Mouse (Mus musculus) thymus, adult 2 months (tissue): Measurements from ENCODE around the gene Dmrtc1a. TPM values are rescaled to one million over a fixed set of nuclear protein-coding genes. Genes with fewer than 3 reads are reported as not detected.
"Not testable (repeated sequence)": the region's sequence is repeated elsewhere in the genome, so short reads cannot be mapped to it uniquely, and the experiment has no call there.

Experiments used
- DNase-seq: peaks from one replicate; pipeline ENCODE4 v3.0.0; 2021
- H3K27ac ChIP-seq: fragments of 200-500 bp; 2 replicates; pipeline ENCODE4 v1.5.1; 2012; ENCODE audit warnings: low read length, control low read depth; ENCODE audit not compliant: control insufficient read depth, insufficient read depth
- H3K27me3 ChIP-seq: fragments of 200-500 bp; 2 replicates; pipeline ENCODE4 v1.6.1; 2012; ENCODE audit warnings: mild to moderate bottlenecking, low read length, moderate library complexity, mixed read lengths; ENCODE audit not compliant: control insufficient read depth, insufficient read depth
- H3K36me3 ChIP-seq: fragments of 200-500 bp; 2 replicates; pipeline ENCODE4 v1.6.1; 2012; ENCODE audit warnings: mild to moderate bottlenecking, low read length, moderate library complexity; ENCODE audit not compliant: control insufficient read depth, insufficient read depth
- H3K4me1 ChIP-seq: fragments of 200-500 bp; replicated peaks from 2 replicates; pipeline ENCODE4 v1.6.1; 2012; ENCODE audit warnings: low read length; ENCODE audit not compliant: control insufficient read depth, insufficient read depth
- H3K4me3 ChIP-seq: fragments of 200-500 bp; 2 replicates; pipeline ENCODE4 v1.5.1; 2012; ENCODE audit warnings: mild to moderate bottlenecking, low read length, control low read depth, moderate library complexity; ENCODE audit not compliant: control insufficient read depth, insufficient read depth
- CTCF ChIP-seq: fragments of 200-500 bp; IDR thresholded peaks from 2 replicates; pipeline ENCODE4 v1.5.1; 2012; ENCODE audit warnings: mild to moderate bottlenecking, control low read depth, low read length, moderate library complexity, borderline replicate concordance; ENCODE audit not compliant: control insufficient read depth, poor library complexity, insufficient read depth; ENCODE audit errors: extremely low read depth
- POLR2A ChIP-seq: fragments of 200-500 bp; IDR thresholded peaks from 2 replicates; pipeline ENCODE4 v1.6.1; 2012; ENCODE audit warnings: mild to moderate bottlenecking, low read length, control low read depth, moderate library complexity; ENCODE audit not compliant: control insufficient read depth, poor library complexity, insufficient read depth; ENCODE audit errors: extremely low read depth
- WGBS: fragments of 180-500 bp; shearing (Covaris S2); methylation state at CpG from one replicate; pipeline ENCODE4 v1.1.7; 2018; 5-methylcytosine and 5-hydroxymethylcytosine counted together
- polyA plus RNA-seq: library from polyadenylated mRNA; depleted of rRNA; stranded (reverse); fragments of >200 nt; gene quantifications from 2 replicates; pipeline ENCODE4 v1.2.3, GENCODE M21; 2012; rRNA removed

Dmrtc1a gene
- 0.40 and 0.73 TPM in 2 replicates for polyA plus RNA-seq

DNA sequence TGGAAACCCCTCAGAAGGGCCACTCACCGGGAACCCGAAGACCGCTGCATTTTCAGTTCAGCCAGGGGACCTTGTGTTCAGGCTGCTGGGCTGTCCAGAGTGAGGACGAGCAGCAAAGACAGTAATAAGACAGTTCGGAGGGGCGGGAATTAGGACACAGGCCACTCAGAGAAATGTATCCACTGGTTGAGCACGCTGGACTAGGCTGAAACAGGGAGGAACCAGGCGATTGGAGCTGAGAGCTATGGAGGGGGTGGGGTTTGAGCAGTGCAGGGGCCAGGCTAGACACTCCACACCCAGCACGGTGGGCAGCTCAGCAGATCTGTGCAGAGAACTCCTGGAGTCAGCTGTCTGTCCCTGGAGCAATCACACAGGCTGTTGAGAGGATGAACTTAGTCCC, at the start of gene Dmrtc1a, which contains the start of gene 1700011M02Rik:
Dmrtc1a (minus strand) TSS at position 101 of the 400 bp plus-strand sequence.
1700011M02Rik (plus strand) TSS at position 319 of the 400 bp plus-strand sequence.
- WGBS, result 91% methylated on average over 8 of the region's 9 CpGs
- not testable (repeated sequence) for H3K4me1 ChIP-seq, H3K27ac ChIP-seq, DNase-seq, H3K27me3 ChIP-seq, H3K4me3 ChIP-seq, H3K36me3 ChIP-seq

DNA sequence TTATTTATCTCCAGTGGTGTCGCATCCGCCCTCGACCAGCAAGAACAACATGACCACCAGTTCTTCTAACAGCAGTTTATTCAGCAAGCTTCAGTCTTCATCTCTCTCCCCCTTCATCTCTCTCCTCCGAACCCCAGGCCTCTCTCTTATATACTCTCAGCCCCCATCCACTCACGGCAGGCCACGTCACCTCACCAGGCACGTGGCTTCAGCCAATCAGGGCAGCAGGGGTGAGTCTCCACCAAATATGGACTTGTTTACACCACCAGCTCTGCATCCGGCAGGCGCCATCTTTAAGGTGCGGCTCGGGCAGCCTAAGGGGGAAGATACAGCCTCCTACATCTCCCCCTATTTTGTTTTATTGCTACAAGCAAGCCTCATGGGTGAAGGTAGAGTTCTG, 41.6 kb upstream of the Dmrtc1a start:
- not testable (repeated sequence) for H3K4me3 ChIP-seq, H3K4me1 ChIP-seq, H3K27ac ChIP-seq, DNase-seq, H3K36me3 ChIP-seq, H3K27me3 ChIP-seq
- WGBS, result 91% methylated on average over 11 of the region's 11 CpGs

DNA sequence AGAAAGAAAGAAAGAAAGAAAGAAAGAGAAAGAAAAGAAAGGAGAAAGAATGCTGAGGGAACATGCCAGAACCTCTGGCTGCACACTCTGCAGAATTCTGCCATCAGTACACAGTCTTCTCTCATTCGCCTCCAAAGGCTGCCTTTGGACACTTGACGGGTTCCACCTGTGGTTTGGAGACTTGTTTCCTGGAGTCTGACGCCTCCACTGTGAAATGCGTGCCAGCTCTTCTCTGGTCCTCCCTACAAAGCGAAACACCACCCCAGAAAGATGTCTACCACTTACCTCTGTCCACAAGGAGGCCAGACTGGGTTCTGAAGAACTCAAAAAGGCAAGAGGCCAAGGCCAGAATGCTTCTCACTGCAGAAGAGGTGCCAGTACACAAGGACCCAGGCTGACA, 28.3 kb upstream of the Dmrtc1a start:
- Histone ChIP-seq H3K4me3 (no peak overlapping the region), H3K36me3 (no peaks in the 10 kb centered on the region), H3K4me1 (no peaks in the 10 kb centered on the region), H3K27me3 (no peaks in the 10 kb centered on the region), H3K27ac (no peak overlapping the region)
- WGBS, result 60% methylated on average over 5 of the region's 5 CpGs
- no peak for TF ChIP-seq CTCF
- TF ChIP-seq POLR2A, result no peak
- DNase-seq, result no peak

DNA sequence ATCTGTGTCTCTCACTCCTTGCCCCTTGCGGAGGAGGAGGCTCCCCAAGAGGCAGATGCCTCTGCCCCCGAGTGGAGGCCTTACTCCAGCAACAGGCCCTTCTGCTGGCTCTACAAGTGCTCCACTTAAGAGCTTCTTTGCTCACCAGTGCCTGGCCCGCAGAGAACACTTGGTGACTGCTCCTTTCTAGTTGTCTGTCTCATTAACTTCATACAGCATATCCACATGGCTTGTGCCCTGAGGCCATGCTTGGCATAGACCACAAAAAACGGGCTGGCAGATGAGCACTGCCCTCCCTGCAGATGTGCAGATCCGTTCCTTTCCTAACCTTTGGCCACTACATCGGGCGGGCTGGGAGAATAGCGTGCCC, 25.9 kb upstream of the Dmrtc1a start:
- DNase-seq, result no peak
- Histone ChIP-seq H3K27ac (no peak overlapping the region), H3K27me3 (no peaks in the 10 kb centered on the region), H3K4me1 (no peaks in the 10 kb centered on the region), H3K4me3 (no peak overlapping the region), H3K36me3 (no peaks in the 10 kb centered on the region)
- no peak for TF ChIP-seq CTCF
- TF ChIP-seq POLR2A, result no peak
- WGBS, result 72% methylated on average over 8 of the region's 8 CpGs

DNA sequence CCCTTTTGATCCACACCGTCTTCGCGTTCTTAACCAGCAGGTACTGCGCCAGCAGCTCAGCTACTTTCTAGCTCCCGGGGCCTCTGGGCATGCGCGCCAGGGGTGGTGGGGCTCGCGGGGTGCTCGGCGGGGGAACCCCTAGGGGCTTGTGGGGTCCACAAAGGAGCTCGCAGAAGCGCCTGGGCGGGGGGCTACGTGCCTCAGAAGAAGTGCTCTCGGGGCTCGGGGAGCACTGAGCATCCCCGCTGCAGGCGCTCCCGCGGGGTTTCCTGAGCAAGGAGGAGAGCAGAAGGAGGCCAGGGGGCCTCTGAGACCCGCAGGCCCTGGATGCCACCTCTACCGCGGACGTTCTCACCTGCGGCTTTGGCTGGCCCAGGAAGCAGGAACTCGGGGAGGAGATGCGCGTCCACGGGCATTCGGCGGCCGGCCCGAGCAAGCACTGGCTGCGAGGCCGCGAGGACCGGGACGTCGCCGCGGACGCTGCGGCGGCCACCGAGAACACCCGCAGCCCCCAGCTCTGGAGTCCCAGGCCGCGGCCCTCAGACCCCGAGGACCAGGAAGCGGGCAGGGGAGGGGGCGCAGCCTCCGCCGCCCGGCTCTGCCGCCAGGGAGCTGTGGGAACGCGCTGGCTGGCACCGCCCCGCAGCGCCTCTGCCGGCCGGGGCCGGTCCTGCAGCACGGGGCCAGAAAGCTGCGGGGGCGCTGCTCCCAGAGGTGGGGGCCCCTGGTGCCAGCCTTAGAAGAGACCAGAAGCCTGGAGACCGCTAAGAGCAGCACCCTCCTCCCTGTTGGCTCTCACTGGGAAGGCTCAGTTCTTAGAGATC, 25.3 kb upstream of the Dmrtc1a start:
- 7% methylated on average over 43 of the region's 68 CpGs for WGBS
- TF ChIP-seq POLR2A (no peak), CTCF (peak; percentile 59; the same call in 1 of the 2 replicates)
- peak overlapping the region; percentile 46 for H3K4me3 ChIP-seq
- no peaks in the 10 kb centered on the region for H3K27me3 ChIP-seq
- no peaks in the 10 kb centered on the region for H3K36me3 ChIP-seq
- peak; percentile 27 for DNase-seq
- no peak overlapping the region for H3K27ac ChIP-seq
- no peaks in the 10 kb centered on the region for H3K4me1 ChIP-seq

DNA sequence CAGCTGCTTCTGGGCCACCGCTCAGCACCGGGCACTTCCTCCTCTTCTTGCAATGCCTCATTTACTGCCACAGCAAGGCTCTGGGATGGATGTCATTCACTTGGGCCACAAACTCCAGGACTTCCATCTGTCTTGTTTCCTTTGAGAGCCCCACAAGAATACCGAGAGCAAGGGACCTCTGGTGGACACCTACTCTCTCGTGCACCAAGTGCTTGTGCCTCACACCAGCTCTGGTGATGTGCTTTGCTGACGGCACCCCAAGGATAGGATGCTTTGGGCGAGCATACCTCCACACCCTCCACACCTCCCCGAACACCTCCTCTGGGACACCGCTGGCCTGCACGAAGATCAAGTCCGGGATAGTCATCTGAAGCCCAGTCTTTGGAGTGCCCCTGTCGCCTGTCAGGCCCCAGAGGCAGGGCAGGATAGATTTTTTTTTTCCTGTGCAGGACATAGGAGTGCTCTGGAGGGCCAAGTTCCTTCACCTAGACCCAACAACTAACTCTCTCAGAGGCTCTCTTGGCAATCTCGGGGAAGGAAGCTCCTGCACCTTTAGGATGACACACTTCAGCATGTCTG, 24.6 kb upstream of the Dmrtc1a start:
- Histone ChIP-seq H3K4me3 (no peak overlapping the region), H3K4me1 (no peaks in the 10 kb centered on the region), H3K27me3 (no peaks in the 10 kb centered on the region), H3K27ac (no peak overlapping the region), H3K36me3 (no peaks in the 10 kb centered on the region)
- WGBS, result 34% methylated on average over 12 of the region's 12 CpGs
- TF ChIP-seq POLR2A, result no peak
- TF ChIP-seq CTCF, result no peak
- DNase-seq, result no peak

DNA sequence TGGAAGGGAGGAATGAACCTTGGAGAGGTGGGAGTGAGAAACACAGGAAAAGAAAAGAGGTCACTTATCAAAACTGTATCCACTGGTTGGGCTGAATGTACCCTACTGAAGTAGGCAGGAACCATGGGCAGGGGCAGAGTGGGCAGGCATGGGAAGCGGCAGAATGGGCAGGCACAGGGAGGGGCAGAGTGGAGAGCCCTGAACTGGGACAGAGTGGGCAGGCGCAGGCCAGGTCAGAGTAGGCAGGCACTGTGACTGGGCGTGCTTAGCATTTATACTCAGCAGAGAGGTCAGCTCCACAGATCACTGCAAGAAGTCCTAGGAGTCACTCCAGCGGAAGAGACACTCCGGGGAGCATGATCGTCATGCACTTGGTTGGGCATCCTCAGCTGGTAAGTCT, 19.6 kb upstream of the Dmrtc1a start, which contains the start of gene 1700018G05Rik:
1700018G05Rik (plus strand) TSS at position 301 of the 400 bp plus-strand sequence.
- H3K4me3 ChIP-seq, H3K4me1 ChIP-seq, DNase-seq, H3K27me3 ChIP-seq, H3K36me3 ChIP-seq, H3K27ac ChIP-seq: not testable (repeated sequence)
- 97% methylated on average over 6 of the region's 6 CpGs for WGBS

DNA sequence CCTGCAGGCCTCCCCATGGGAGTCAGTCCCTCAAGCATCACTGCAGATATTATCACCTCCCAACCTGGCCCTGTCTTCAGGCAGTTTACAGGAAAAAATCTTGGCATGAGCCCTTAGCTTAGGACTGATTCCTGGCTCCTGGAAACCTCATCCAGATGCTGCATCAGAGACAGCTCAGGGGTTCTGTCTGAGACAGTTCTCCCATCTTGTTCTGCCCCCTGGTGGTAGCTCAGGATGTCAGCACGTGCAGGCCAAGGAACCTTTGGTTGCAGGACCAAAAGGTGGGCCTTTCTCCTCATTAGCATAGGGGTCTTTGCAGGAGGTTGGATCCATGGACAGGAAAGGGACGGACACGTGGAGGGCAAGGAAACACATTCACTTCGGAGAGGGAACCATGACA, 18.2 kb upstream of the Dmrtc1a start:
- H3K27ac ChIP-seq, H3K36me3 ChIP-seq: not testable (repeated sequence)
- 19% methylated on average over 4 of the region's 4 CpGs for WGBS

DNA sequence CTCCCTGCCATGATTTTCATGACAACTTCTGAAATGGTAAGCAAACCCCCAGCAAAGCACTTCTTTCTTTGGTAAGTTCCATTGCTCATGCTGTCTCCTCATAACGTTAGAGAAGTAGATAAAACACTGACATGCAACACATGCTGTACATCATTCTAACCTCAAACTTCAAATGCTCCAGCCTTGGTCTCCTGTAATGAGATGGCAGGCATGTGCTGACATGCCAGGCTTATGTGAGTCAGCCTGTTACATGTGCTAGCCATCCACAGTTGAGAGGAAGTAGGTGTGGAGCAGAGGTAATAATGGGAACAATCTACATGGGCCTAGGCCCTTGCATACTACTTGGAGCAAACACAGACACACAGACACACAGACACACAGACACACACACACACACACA, 6.3 kb upstream of the Dmrtc1a start:
- not testable (repeated sequence) for H3K27me3 ChIP-seq, H3K4me1 ChIP-seq, DNase-seq, H3K27ac ChIP-seq, H3K4me3 ChIP-seq, H3K36me3 ChIP-seq
- whole genome bisulfite sequencing, result 81% methylated on average over 1 of the region's 1 CpGs

More for the DNA sequence above, 18.2 kb upstream of the Dmrtc1a start:
- not testable (repeated sequence) for H3K27me3 ChIP-seq, H3K4me1 ChIP-seq, H3K4me3 ChIP-seq
- peak; percentile 3 for DNase-seq
